Comparison of ENCODE assay signal across 11 mouse cellular contexts in genomic region chr6:135237326-135237725, GRCm38 (mm10). TPM values are rescaled to one million over a fixed set of nuclear protein-coding genes. Genes with fewer than 3 reads are reported as not detected.
A peak's percentile ranks its signal among the peaks of the same experiment; 100 is the strongest.
DNase-seq lines count a peak whose midpoint lies in the region; ATAC-seq and TF ChIP-seq lines count a peak whose summit lies in the region.
"Had no signal": no experiment of that assay in that cellular context is flagged by ENCODE, and none has a peak within 500 bp of the region (broad histone marks: within the 10 kb centered on the region; RNA-seq: fewer than 3 reads in every experiment).

No protein-coding gene starts in this region.

- no peak for TF ChIP-seq EP300 in liver, embryonic 14.5 days (IDR thresholded peaks at IDR 0.05; ENCODE audit: low read depth)

- H3K4me2 ChIP-seq in liver, embryonic 14.5 days (ENCODE audit: low read depth) = no peak overlapping the region
- H3K4me2 ChIP-seq in forebrain, embryonic 12.5 days = no peak overlapping the region

- peaks cover 0 to 9% of the 10 kb centered on the region in 2 experiments; a peak in 2 of 4 replicates for H3K4me1 ChIP-seq in liver, embryonic 14.5 days (replicated peaks; ENCODE audit: control insufficient read depth in 2 of 2, insufficient read depth in 2 of 2, low read length in 1 of 2)
- H3K4me1 ChIP-seq in forebrain, embryonic 12.5 days = no peaks in the 10 kb centered on the region

- H3K9ac ChIP-seq in liver, embryonic 14.5 days (replicated peaks) = no peak overlapping the region
- no peak overlapping the region for H3K9ac ChIP-seq in forebrain, embryonic 12.5 days

- H3K27me3 ChIP-seq in liver, embryonic 14.5 days (ENCODE audit: control insufficient read depth, insufficient read depth, low read length) = no peaks in the 10 kb centered on the region
- H3K27me3 ChIP-seq in splenic B cell, adult 2 months (ENCODE audit: control insufficient read depth, insufficient read depth, low read length, poor library complexity, severe bottlenecking) = no peaks in the 10 kb centered on the region
- H3K27me3 ChIP-seq in forebrain, embryonic 12.5 days = no peaks in the 10 kb centered on the region
- H3K27me3 ChIP-seq: Patski had no signal

- no peaks in the 10 kb centered on the region for H3K9me3 ChIP-seq in liver, embryonic 14.5 days (ENCODE audit: control insufficient read depth, low read length)
- no peaks in the 10 kb centered on the region for H3K9me3 ChIP-seq in forebrain, embryonic 12.5 days
- H3K9me3 ChIP-seq: hindbrain, embryonic 10.5 days had no signal

- H3K27ac ChIP-seq in liver, embryonic 14.5 days = no peak overlapping the region
- no peak overlapping the region for H3K27ac ChIP-seq in forebrain, embryonic 12.5 days
- H3K27ac ChIP-seq: hindbrain, embryonic 10.5 days had no signal

- H3K36me3 ChIP-seq in liver, embryonic 14.5 days (replicated peaks; ENCODE audit: control insufficient read depth, insufficient read depth, low read depth) = peaks cover 30% of the 10 kb centered on the region
- H3K36me3 ChIP-seq in splenic B cell, adult 2 months (ENCODE audit: control insufficient read depth, insufficient read depth, low read length, poor library complexity, severe bottlenecking) = no peaks in the 10 kb centered on the region
- H3K36me3 ChIP-seq in forebrain, embryonic 12.5 days (replicated peaks) = peaks cover 29% of the 10 kb centered on the region

- peak; percentile 25 for DNase-seq in adrenal gland, postnatal 14 days
- no peak for DNase-seq in adrenal gland, postnatal 25 days
- no peak for DNase-seq in liver, embryonic 14.5 days (ENCODE audit: low read depth in 3 of 3, low spot score in 3 of 3)
- DNase-seq in splenic B cell, adult 2 months (ENCODE audit: low read depth, low spot score) = peak; percentile 30
- no peak for DNase-seq in right cerebral cortex, postnatal 10 days (ENCODE audit: low spot score in 2 of 2)
- DNase-seq in kidney, postnatal 4 days = no peak

- peak; percentile 26; the same call in 1 of the 2 replicates for TF ChIP-seq CTCF in liver, embryonic 14.5 days (IDR thresholded peaks at IDR 0.05; ENCODE audit: low read depth)

- ATAC-seq in common myeloid progenitor, adult 5-6 weeks (replicated peaks; ENCODE audit: low read depth, poor library complexity, severe bottlenecking) = peak; percentile 73
- ATAC-seq in liver, embryonic 14.5 days (ENCODE audit: insufficient read depth) = no peak
- no peak for ATAC-seq in forebrain, embryonic 12.5 days (ENCODE audit: low FRiP score)
- ATAC-seq: Patski had no signal

- no peak overlapping the region for H3K4me3 ChIP-seq in liver, embryonic 14.5 days (ENCODE audit: insufficient read depth in 1 of 2, low read depth in 2 of 2, low read length in 2 of 2)
- H3K4me3 ChIP-seq in forebrain, embryonic 12.5 days (replicated peaks) = no peak overlapping the region
- H3K4me3 ChIP-seq: hindbrain, embryonic 10.5 days had no signal

- 36% methylated on average over 14 of the region's 14 CpGs for WGBS in liver, embryonic 14.5 days (ENCODE audit: insufficient replicate concordance)
- WGBS in forebrain, embryonic 12.5 days = 83% methylated on average over 14 of the region's 14 CpGs

RNA-seq across cellular contexts. Expression of gene Gsg1, which starts 16.8 kb away (rescaled TPM):
- total RNA-seq in adrenal gland, postnatal 14 days (2021) = not detected in 2 replicates
- not detected in 2 replicates for total RNA-seq in adrenal gland, postnatal 25 days (2021)
- total RNA-seq in common myeloid progenitor, adult 5-6 weeks (2017) = 0.32 and 0.34 TPM in 2 replicates
- polyA plus RNA-seq in liver, embryonic 14.5 days (2012; rRNA removed) = 0.08 and 0.13 TPM in 2 replicates
- polyA plus RNA-seq in liver, embryonic 14.5 days (2014; fragmentation: Nextera tagmentation; extraction: Ambion mirVana) = not detected in 2 replicates
- polyA plus RNA-seq in forebrain, embryonic 12.5 days (2016; fragmentation: Nextera tagmentation; extraction: Ambion mirVana) = 0.49 and 0.69 TPM in 2 replicates
- total RNA-seq: liver, adult 2 months had no signal

RNA-seq across cellular contexts. Expression of gene Hebp1, which starts 39.5 kb away (rescaled TPM):
- 26.4 and 46.0 TPM in 2 replicates for total RNA-seq in adrenal gland, postnatal 14 days (2021)
- 16.4 and 23.9 TPM in 2 replicates for total RNA-seq in adrenal gland, postnatal 25 days (2021)
- total RNA-seq in common myeloid progenitor, adult 5-6 weeks (2017) = 28.5 and 30.1 TPM in 2 replicates
- polyA plus RNA-seq in liver, embryonic 14.5 days (2012; rRNA removed) = 127 and 198 TPM in 2 replicates
- polyA plus RNA-seq in liver, embryonic 14.5 days (2014; fragmentation: Nextera tagmentation; extraction: Ambion mirVana) = 60.1 and 70.2 TPM in 2 replicates
- polyA plus RNA-seq in forebrain, embryonic 12.5 days (2016; fragmentation: Nextera tagmentation; extraction: Ambion mirVana) = 2.8 and 3.6 TPM in 2 replicates

RNA-seq across cellular contexts. Expression of gene Fam234b, which starts 39.5 kb away (rescaled TPM):
- total RNA-seq in adrenal gland, postnatal 14 days (2021) = 28.7 and 29.4 TPM in 2 replicates
- total RNA-seq in adrenal gland, postnatal 25 days (2021) = 18.1 and 32.1 TPM in 2 replicates
- 15.9 and 26.0 TPM in 2 replicates for total RNA-seq in common myeloid progenitor, adult 5-6 weeks (2017)
- 18.7 and 19.1 TPM in 2 replicates for polyA plus RNA-seq in liver, embryonic 14.5 days (2012; rRNA removed)
- polyA plus RNA-seq in liver, embryonic 14.5 days (2014; fragmentation: Nextera tagmentation; extraction: Ambion mirVana) = 27.8 and 34.9 TPM in 2 replicates
- 48.8 and 52.2 TPM in 2 replicates for polyA plus RNA-seq in forebrain, embryonic 12.5 days (2016; fragmentation: Nextera tagmentation; extraction: Ambion mirVana)

Comparison
In these comparisons a context has a peak if more than half of its experiments do, and no peak if none do; other contexts are left out.
1. DNase-seq: peak in adrenal gland, postnatal 14 days (single experiment) and splenic B cell, adult 2 months (single experiment); none in adrenal gland, postnatal 25 days (single experiment), liver, embryonic 14.5 days (0 of 3), right cerebral cortex, postnatal 10 days (0 of 2) and kidney, postnatal 4 days (0 of 2).